Mouse (Mus musculus) bone marrow macrophage, adult 2 months (primary cell): ENCODE results near the gene Clybl.

ENCODE experiments used
- CTCF ChIP-seq: IDR thresholded peaks from 2 replicates; pipeline ENCODE4 v1.5.1; 2012; ENCODE audit warnings: low read depth, mild to moderate bottlenecking, low read length, moderate library complexity
- POLR2A ChIP-seq: IDR thresholded peaks from 2 replicates; pipeline ENCODE4 v1.6.1; 2012; ENCODE audit warnings: mild to moderate bottlenecking, low read depth, low read length, borderline replicate concordance

DNA sequence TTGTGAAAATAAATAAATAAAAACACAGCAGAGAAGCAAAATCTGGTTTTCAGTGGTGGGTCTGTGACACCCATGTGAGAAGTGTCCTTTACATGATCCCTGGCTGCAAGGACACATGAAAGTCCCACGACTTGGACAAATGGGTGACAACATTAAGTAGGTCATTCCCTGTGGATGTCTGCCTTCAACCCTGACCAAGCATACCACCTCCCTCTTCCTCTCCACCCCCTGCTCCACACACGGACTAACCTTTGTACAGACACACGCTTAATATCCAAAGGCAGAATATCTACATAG is 203.7 kb downstream of the Clybl start:
- TF ChIP-seq CTCF (no peak), POLR2A (no peak)
